Mouse (Mus musculus) heart, postnatal 0 days (tissue): ENCODE data around the gene Gps2.

Source experiments
- CTCF ChIP-seq: IDR thresholded peaks from 2 replicates; pipeline ENCODE4 v1.5.1; 2016; ENCODE audit warnings: antibody characterized with exemption, control low read depth, low read depth
- EP300 ChIP-seq: IDR thresholded peaks from 2 replicates; pipeline ENCODE4 v1.6.1; 2016; ENCODE audit warnings: antibody characterized with exemption, low read depth

GRCm38 (mm10) chr11:69865561-69865960 lies 48.1 kb upstream of the Gps2 start:
- TF ChIP-seq CTCF (no peak), EP300 (no peak)
